Mouse (Mus musculus): Measurements from ENCODE around the gene Rgp1.

DNA sequence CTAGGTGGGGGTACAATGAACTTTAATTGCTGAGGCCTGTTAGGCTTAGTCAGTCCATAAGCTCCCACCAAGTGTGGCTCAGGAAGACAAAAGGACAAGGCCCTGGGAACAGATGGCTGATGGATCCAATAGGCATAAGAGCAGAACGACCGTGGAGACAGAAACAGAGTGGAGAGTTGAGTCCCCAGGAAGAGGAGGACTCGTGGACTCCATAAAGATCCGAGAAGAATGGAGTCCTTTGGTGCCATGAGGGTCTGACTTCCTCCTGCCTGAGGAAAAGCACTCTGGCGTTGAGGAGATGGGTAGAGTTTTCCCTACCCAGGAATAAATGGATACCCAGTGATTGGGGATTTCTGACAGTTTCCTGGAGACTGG, 52.1 kb downstream of the Rgp1 start:
- TF ChIP-seq POLR2A (IDR thresholded peaks at IDR 0.05; ENCODE audit: insufficient read depth, low read length), result no peak
- no peak for TF ChIP-seq CTCF (IDR thresholded peaks at IDR 0.05; ENCODE audit: low read depth, low read length)
- no peak for TF ChIP-seq EP300 (IDR thresholded peaks at IDR 0.05; ENCODE audit: insufficient read depth, low read depth, low read length)

All from ES-Bruce4 (cell line).